Mouse (Mus musculus): ENCODE measurements around the gene Il4i1.

GRCm38 (mm10) chr7:44789531-44789930 is 26.7 kb upstream of the Il4i1 start:
- TF ChIP-seq CTCF (IDR thresholded peaks at IDR 0.05; ENCODE audit: low read depth, low read length) (no peak), POLR2A (IDR thresholded peaks at IDR 0.05; ENCODE audit: borderline replicate concordance, low read depth, low read length) (no peak)
